In genomic region chr2:154539720-154540119, GRCm38 (mm10) we compare ENCODE assay signal across 10 mouse cellular contexts. TPM values are rescaled to one million over a fixed set of nuclear protein-coding genes. Genes with fewer than 3 reads are reported as not detected.
A peak's percentile ranks its signal among the peaks of the same experiment; 100 is the strongest.
DNase-seq lines count a peak whose midpoint lies in the region; ATAC-seq and TF ChIP-seq lines count a peak whose summit lies in the region.
"Had no signal": no experiment of that assay in that cellular context is flagged by ENCODE, and none has a peak within 500 bp of the region (broad histone marks: within the 10 kb centered on the region; RNA-seq: fewer than 3 reads in every experiment).

No protein-coding gene starts in this region.

- no peaks in the 10 kb centered on the region for H3K27me3 ChIP-seq in heart, postnatal 0 days (ENCODE audit: control insufficient read depth, insufficient read depth, low read length)
- no peaks in the 10 kb centered on the region for H3K27me3 ChIP-seq in midbrain, embryonic 15.5 days (replicated peaks)
- no peaks in the 10 kb centered on the region for H3K27me3 ChIP-seq in midbrain, embryonic 13.5 days
- H3K27me3 ChIP-seq: embryonic facial prominence, embryonic 13.5 days had no signal

- H3K4me2 ChIP-seq in heart, postnatal 0 days (ENCODE audit: low read depth, low read length) = no peak overlapping the region
- H3K4me2 ChIP-seq in midbrain, embryonic 15.5 days = no peak overlapping the region
- no peak overlapping the region for H3K4me2 ChIP-seq in midbrain, embryonic 13.5 days (replicated peaks)
- H3K4me2 ChIP-seq: embryonic facial prominence, embryonic 13.5 days had no signal

- ATAC-seq in heart, postnatal 0 days (ENCODE audit: insufficient read depth, low read depth) = no peak
- ATAC-seq in midbrain, embryonic 15.5 days (replicated peaks) = no peak
- no peak for ATAC-seq in midbrain, embryonic 13.5 days

- no peak for TF ChIP-seq EP300 in heart, postnatal 0 days (IDR thresholded peaks at IDR 0.05; ENCODE audit: low read depth)

- no peak overlapping the region for H3K27ac ChIP-seq in heart, postnatal 0 days (ENCODE audit: low read depth)
- H3K27ac ChIP-seq in midbrain, embryonic 15.5 days = 0 out of 2 replicates have a peak overlapping the region, but pooled peaks have one; percentile 1
- no peak overlapping the region; the same call in 1 of the 2 replicates for H3K27ac ChIP-seq in midbrain, embryonic 13.5 days
- H3K27ac ChIP-seq: embryonic facial prominence, embryonic 13.5 days had no signal

- 0 out of 2 replicates have a peak, but pooled peaks cover 5% of the 10 kb centered on the region for H3K4me1 ChIP-seq in heart, postnatal 0 days (ENCODE audit: control insufficient read depth, insufficient read depth)
- 0 out of 2 replicates have a peak, but pooled peaks cover 7% of the 10 kb centered on the region for H3K4me1 ChIP-seq in midbrain, embryonic 15.5 days
- peaks cover 26% of the 10 kb centered on the region for H3K4me1 ChIP-seq in midbrain, embryonic 13.5 days (replicated peaks)
- H3K4me1 ChIP-seq: embryonic facial prominence, embryonic 13.5 days had no signal

- no peaks in the 10 kb centered on the region for H3K9me3 ChIP-seq in heart, postnatal 0 days (replicated peaks; ENCODE audit: control insufficient read depth, low read length)
- H3K9me3 ChIP-seq in midbrain, embryonic 15.5 days = no peaks in the 10 kb centered on the region
- no peaks in the 10 kb centered on the region for H3K9me3 ChIP-seq in midbrain, embryonic 13.5 days
- H3K9me3 ChIP-seq: embryonic facial prominence, embryonic 13.5 days had no signal

- no peak overlapping the region for H3K9ac ChIP-seq in heart, postnatal 0 days (replicated peaks; ENCODE audit: low read depth, low read length)
- no peak overlapping the region for H3K9ac ChIP-seq in midbrain, embryonic 15.5 days
- H3K9ac ChIP-seq in midbrain, embryonic 13.5 days (replicated peaks) = no peak overlapping the region
- H3K9ac ChIP-seq: embryonic facial prominence, embryonic 13.5 days had no signal

- DNase-seq in heart, postnatal 0 days (ENCODE audit: low spot score) = peak; percentile 52
- no peak for DNase-seq in heart, postnatal 36 days
- peak; percentile 74 for DNase-seq in adipocyte (ENCODE audit: low spot score)
- DNase-seq in kidney, postnatal 14 days = peak; percentile 54
- DNase-seq in yolk sac, embryonic 10.5 days (ENCODE audit: low spot score) = no peak
- DNase-seq in testis, postnatal 10 days (ENCODE audit: low spot score) = no peak

- no peak overlapping the region for H3K4me3 ChIP-seq in heart, postnatal 0 days (ENCODE audit: low read depth, low read length)
- H3K4me3 ChIP-seq in midbrain, embryonic 15.5 days = no peak overlapping the region
- no peak overlapping the region for H3K4me3 ChIP-seq in midbrain, embryonic 13.5 days (replicated peaks)
- H3K4me3 ChIP-seq: embryonic facial prominence, embryonic 13.5 days had no signal

- peak; percentile 67 for TF ChIP-seq CTCF in heart, postnatal 0 days (IDR thresholded peaks at IDR 0.05; ENCODE audit: low read depth)

- intact Hi-C loops in heart, postnatal 36 days (cut with DNase I) = loop anchor here (2.0 kb wide), 1 partner anchor 123 kb away; no protein-coding TSS in a partner anchor

- WGBS in heart, postnatal 0 days = 78% methylated on average over 3 of the region's 3 CpGs
- WGBS in midbrain, embryonic 15.5 days = 72% methylated on average over 3 of the region's 3 CpGs
- WGBS in midbrain, embryonic 13.5 days = 68% methylated on average over 3 of the region's 3 CpGs

- peaks cover 23% of the 10 kb centered on the region for H3K36me3 ChIP-seq in heart, postnatal 0 days (replicated peaks; ENCODE audit: control insufficient read depth, insufficient read depth, low read length)
- peaks cover 11% of the 10 kb centered on the region; the same call in 1 of the 2 replicates for H3K36me3 ChIP-seq in midbrain, embryonic 15.5 days (replicated peaks)
- peaks cover 41% of the 10 kb centered on the region for H3K36me3 ChIP-seq in midbrain, embryonic 13.5 days

RNA-seq across cellular contexts. Expression of gene 1700003F12Rik, which starts 7.2 kb away (rescaled TPM):
- 2.0 TPM in 1 of 2 replicates, not detected in the other for total RNA-seq in heart, postnatal 0 days (2014; rRNA removed; ENCODE audit: low replicate concordance)
- 0.70 and 1.1 TPM in 2 replicates for polyA plus RNA-seq in heart, postnatal 0 days (2015; fragmentation: Nextera tagmentation; extraction: Ambion mirVana)
- not detected for total RNA-seq in heart, postnatal 36 days (2021)
- 1.8 and 2.1 TPM in 2 replicates for polyA plus RNA-seq in midbrain, embryonic 15.5 days (2015; fragmentation: Nextera tagmentation; extraction: Ambion mirVana)
- 1.8 and 2.0 TPM in 2 replicates for polyA plus RNA-seq in midbrain, embryonic 13.5 days (2015; fragmentation: Nextera tagmentation; extraction: Ambion mirVana)

RNA-seq across cellular contexts. Expression of gene Actl10, which starts 11.9 kb away (rescaled TPM):
- 0.23 TPM in 1 of 2 replicates, not detected in the other for total RNA-seq in heart, postnatal 0 days (2014; rRNA removed; ENCODE audit: low replicate concordance)
- not detected in 2 replicates for polyA plus RNA-seq in heart, postnatal 0 days (2015; fragmentation: Nextera tagmentation; extraction: Ambion mirVana)
- total RNA-seq in heart, postnatal 36 days (2021) = not detected
- 0.36 and 0.60 TPM in 2 replicates for polyA plus RNA-seq in midbrain, embryonic 15.5 days (2015; fragmentation: Nextera tagmentation; extraction: Ambion mirVana)
- polyA plus RNA-seq in midbrain, embryonic 13.5 days (2015; fragmentation: Nextera tagmentation; extraction: Ambion mirVana) = 0.26 and 0.55 TPM in 2 replicates
- total RNA-seq: layer of hippocampus, postnatal 25 days had no signal

RNA-seq across cellular contexts. Expression of gene Necab3, which starts 19.0 kb away (rescaled TPM):
- total RNA-seq in heart, postnatal 0 days (2014; rRNA removed; ENCODE audit: low replicate concordance) = 2.8 and 3.9 TPM in 2 replicates
- 1.3 and 2.0 TPM in 2 replicates for polyA plus RNA-seq in heart, postnatal 0 days (2015; fragmentation: Nextera tagmentation; extraction: Ambion mirVana)
- total RNA-seq in heart, postnatal 36 days (2021) = under 1 TPM; 0.14 to 0.47 TPM
- polyA plus RNA-seq in midbrain, embryonic 15.5 days (2015; fragmentation: Nextera tagmentation; extraction: Ambion mirVana) = 15.4 and 18.0 TPM in 2 replicates
- polyA plus RNA-seq in midbrain, embryonic 13.5 days (2015; fragmentation: Nextera tagmentation; extraction: Ambion mirVana) = 13.4 and 14.5 TPM in 2 replicates

RNA-seq across cellular contexts. Expression of gene E2f1, which starts 30.0 kb away (rescaled TPM):
- 8.4 and 11.0 TPM in 2 replicates for total RNA-seq in heart, postnatal 0 days (2014; rRNA removed; ENCODE audit: low replicate concordance)
- 6.1 and 6.4 TPM in 2 replicates for polyA plus RNA-seq in heart, postnatal 0 days (2015; fragmentation: Nextera tagmentation; extraction: Ambion mirVana)
- total RNA-seq in heart, postnatal 36 days (2021) = under 1 TPM; 0.61 to 0.73 TPM
- 5.4 and 7.1 TPM in 2 replicates for polyA plus RNA-seq in midbrain, embryonic 15.5 days (2015; fragmentation: Nextera tagmentation; extraction: Ambion mirVana)
- 13.6 and 15.2 TPM in 2 replicates for polyA plus RNA-seq in midbrain, embryonic 13.5 days (2015; fragmentation: Nextera tagmentation; extraction: Ambion mirVana)

Comparison
In these comparisons a context has a peak if more than half of its experiments do, and no peak if none do; other contexts are left out.
1. DNase-seq: peak in heart, postnatal 0 days (single experiment), adipocyte (single experiment) and kidney, postnatal 14 days (single experiment); none in heart, postnatal 36 days (0 of 2), yolk sac, embryonic 10.5 days (single experiment) and testis, postnatal 10 days (single experiment).